Mouse (Mus musculus) effector memory CD4-positive, alpha-beta T cell, adult 5 months (primary cell): ENCODE results near the gene Cpa2. TPM values are rescaled to one million over a fixed set of nuclear protein-coding genes. Genes with fewer than 3 reads are reported as not detected.

ENCODE experiments used
- polyA plus RNA-seq: library from polyadenylated mRNA; unstranded; fragments of 100-300 nt; shearing (Covaris generic); gene quantifications from one replicate; pipeline ENCODE4 v1.2.1, GENCODE M21; 2017

Gene Cpa2
- 0.31 TPM for polyA plus RNA-seq

GRCm38 (mm10) chr6:30541009-30541799, at the start of gene Cpa2:
TSS of gene Cpa2 (plus strand) at chr6:30541582.

GRCm38 (mm10) chr6:30509265-30510239, 31.8 kb upstream of the Cpa2 start, which contains the start of the genes Tmem209 and Ssmem1:
TSS of gene Tmem209 (minus strand) at chr6:30509783.
TSS of gene Ssmem1 (plus strand) at chr6:30509849.

GRCm38 (mm10) chr6:30568069-30568468, 26.7 kb downstream of the Cpa2 start, which contains the start of gene Cpa4:
TSS of gene Cpa4 (plus strand) at chr6:30568369.

GRCm38 (mm10) chr6:30610710-30611109, 69.3 kb downstream of the Cpa2 start, which contains the start of gene Cpa5:
TSS of gene Cpa5 (plus strand) at chr6:30611010.

Other genes starting within 250 kb of the Cpa2 start
- gene Ube2h, start 237.0 kb upstream of the Cpa2 start, polyA plus RNA-seq = 99.6 TPM
- 38.8 TPM for gene Zc3hc1, start 150.6 kb upstream of the Cpa2 start, polyA plus RNA-seq
- gene Klhdc10, start 139.7 kb upstream of the Cpa2 start, polyA plus RNA-seq = 13.3 TPM
- gene Tmem209, start 31.8 kb upstream of the Cpa2 start, polyA plus RNA-seq = 36.2 TPM
- gene Ssmem1, start 31.7 kb upstream of the Cpa2 start, polyA plus RNA-seq = not detected
- not detected for gene Cpa4, start 26.8 kb downstream of the Cpa2 start, polyA plus RNA-seq
- gene Cpa5, start 69.4 kb downstream of the Cpa2 start, polyA plus RNA-seq = not detected
- gene Cpa1, start 97.6 kb downstream of the Cpa2 start, polyA plus RNA-seq = not detected
- 15.8 TPM for gene Cep41, start 152.2 kb downstream of the Cpa2 start, polyA plus RNA-seq
- 10.2 TPM for gene Mest, start 182.0 kb downstream of the Cpa2 start, polyA plus RNA-seq